Mouse (Mus musculus) lung, postnatal 0 days (tissue): Measurements from ENCODE around the gene Gipc2. TPM values are rescaled to one million over a fixed set of nuclear protein-coding genes. Genes with fewer than 3 reads are reported as not detected.

Experiments used
- ATAC-seq: fragments of 200-750 bp; cut with Nextera tagmentation; 2 replicates; pipeline ENCODE4 v1.8.0; 2017; ENCODE audit warnings: moderate library complexity
- DNase-seq: peaks from one replicate; pipeline ENCODE4 v3.0.0-alpha.2; 2016; ENCODE audit warnings: low spot score
- H3K27ac ChIP-seq: fragments of 300-500 bp; sonication (generic); 2 replicates; pipeline ENCODE4 v1.5.1; 2014; ENCODE audit warnings: antibody characterized with exemption, mild to moderate bottlenecking, low read length, mixed read lengths
- H3K27me3 ChIP-seq: fragments of 300-500 bp; sonication (generic); replicated peaks from 2 replicates; pipeline ENCODE4 v1.6.1; 2014; ENCODE audit warnings: low read length, mixed read lengths; ENCODE audit not compliant: insufficient read depth
- H3K36me3 ChIP-seq: fragments of 300-500 bp; sonication (generic); 2 replicates; pipeline ENCODE4 v1.6.1; 2014; ENCODE audit warnings: low read length, mixed read lengths; ENCODE audit not compliant: insufficient read depth
- H3K4me1 ChIP-seq: fragments of 300-500 bp; sonication (generic); 2 replicates; pipeline ENCODE4 v1.6.1; 2014; ENCODE audit warnings: antibody characterized with exemption, low read depth, low read length, mixed read lengths; ENCODE audit not compliant: insufficient read depth
- H3K4me2 ChIP-seq: fragments of 300-500 bp; sonication (generic); replicated peaks from 2 replicates; pipeline ENCODE4 v1.6.1; 2014; ENCODE audit warnings: low read depth, mild to moderate bottlenecking, low read length, moderate library complexity, mixed read lengths
- H3K4me3 ChIP-seq: fragments of 300-500 bp; sonication (generic); 2 replicates; pipeline ENCODE4 v1.5.1; 2014; ENCODE audit warnings: low read depth, low read length
- H3K9ac ChIP-seq: fragments of 300-500 bp; sonication (generic); replicated peaks from 2 replicates; pipeline ENCODE4 v1.6.1; 2014; ENCODE audit warnings: low read depth, mild to moderate bottlenecking
- H3K9me3 ChIP-seq: fragments of 300-500 bp; sonication (generic); 2 replicates; pipeline ENCODE4 v1.6.1; 2016; ENCODE audit warnings: low read length, mixed read lengths
- CTCF ChIP-seq: IDR thresholded peaks from 2 replicates; pipeline ENCODE4 v1.5.1; 2016; ENCODE audit warnings: antibody characterized with exemption, mild to moderate bottlenecking
- EP300 ChIP-seq: IDR thresholded peaks from 2 replicates; pipeline ENCODE4 v1.6.1; 2016; ENCODE audit warnings: antibody characterized with exemption, mild to moderate bottlenecking, control low read depth
- WGBS: fragments of 180-500 bp; shearing (Covaris S2); extraction: QIAGEN DNeasy Blood & Tissue Kit; methylation state at CpG from one replicate; pipeline ENCODE4 v1.1.7; 2014; 5-methylcytosine and 5-hydroxymethylcytosine counted together
- polyA plus RNA-seq: library from polyadenylated mRNA; unstranded; fragments of >200 nt; fragmentation: Nextera tagmentation; extraction: Ambion mirVana; gene quantifications from 2 replicates; pipeline ENCODE4 v1.2.1, GENCODE M21; 2015

Gene Gipc2
- polyA plus RNA-seq, 1 experiment from 2014 or later: 86.3 TPM

DNA sequence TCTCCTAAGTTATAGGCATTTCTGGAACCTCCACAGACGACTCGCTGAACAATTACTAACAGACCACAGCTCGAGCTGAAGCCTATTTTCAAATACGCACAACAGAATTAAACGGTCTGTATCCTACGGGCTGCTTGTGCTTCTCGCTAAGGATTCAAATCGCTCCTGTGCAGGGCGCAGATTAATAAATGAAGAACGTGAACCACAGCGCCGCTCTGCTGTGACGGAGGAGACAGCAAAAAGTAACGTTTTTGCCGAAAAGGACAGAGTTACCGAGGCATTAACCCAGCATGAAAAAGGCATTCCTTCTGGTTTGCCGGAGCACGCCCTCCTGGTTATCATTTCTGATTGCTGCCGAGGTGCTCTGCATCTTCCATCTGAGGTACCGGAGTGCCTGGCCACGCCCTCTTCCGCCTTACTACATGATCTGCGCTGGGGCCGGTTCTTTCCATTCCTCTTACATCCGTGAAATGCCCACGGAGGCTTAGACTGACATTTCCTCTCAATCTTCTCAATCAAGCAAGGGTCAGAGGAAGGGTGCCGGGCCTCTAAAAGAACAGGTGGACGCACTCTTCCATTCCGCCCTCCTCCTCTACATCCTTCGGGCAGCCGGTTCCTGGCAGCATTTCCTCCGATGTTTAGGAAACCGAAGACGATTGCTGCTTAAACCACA lies 73.5 kb downstream of the Gipc2 start:
- DNase-seq (no peak), ATAC-seq (no peak)
- no peaks in the 10 kb centered on the region for H3K9me3 ChIP-seq
- 42% methylated on average over 34 of the region's 34 CpGs for WGBS
- H3K4me2 ChIP-seq: peak overlapping the region; percentile 42; the same call in 1 of the 2 replicates
- no peak overlapping the region; the same call in 1 of the 2 replicates for H3K4me3 ChIP-seq
- TF ChIP-seq EP300 (no peak), CTCF (peak; percentile 51)
- H3K9ac ChIP-seq: no peak overlapping the region
- H3K27ac ChIP-seq: no peak overlapping the region
- no peaks in the 10 kb centered on the region for H3K27me3 ChIP-seq
- H3K4me1 ChIP-seq: no peaks in the 10 kb centered on the region
- no peaks in the 10 kb centered on the region for H3K36me3 ChIP-seq

- H3K9ac ChIP-seq: no peak overlapping the region
Measured at GRCm38 (mm10) chr3:152089178-152089577, 76.9 kb downstream of the Gipc2 start.

GRCm38 (mm10) chr3:152081381-152081780 lies 84.6 kb downstream of the Gipc2 start:
- Histone ChIP-seq H3K9me3 (no peaks in the 10 kb centered on the region), H3K9ac (no peak overlapping the region), H3K4me3 (no peak overlapping the region), H3K4me1 (no peaks in the 10 kb centered on the region), H3K4me2 (no peak overlapping the region), H3K27me3 (no peaks in the 10 kb centered on the region), H3K36me3 (no peaks in the 10 kb centered on the region), H3K27ac (no peak overlapping the region)
- WGBS: 83% methylated on average over 3 of the region's 3 CpGs
- no peak for TF ChIP-seq EP300
- TF ChIP-seq CTCF: no peak
- no peak for ATAC-seq
- DNase-seq: no peak

More at GRCm38 (mm10) chr3:152089178-152089577, 76.9 kb downstream of the Gipc2 start:
- H3K9me3 ChIP-seq: no peaks in the 10 kb centered on the region
- H3K36me3 ChIP-seq: no peaks in the 10 kb centered on the region
- TF ChIP-seq CTCF (peak; percentile 93), EP300 (no peak)
- H3K4me2 ChIP-seq: no peak overlapping the region
- ATAC-seq (no peak), DNase-seq (peak; percentile 55)
- H3K27me3 ChIP-seq: no peaks in the 10 kb centered on the region
- no peaks in the 10 kb centered on the region for H3K4me1 ChIP-seq
- no peak overlapping the region for H3K4me3 ChIP-seq
- no peak overlapping the region for H3K27ac ChIP-seq
- 4% methylated on average over 4 of the region's 4 CpGs for WGBS

- Histone ChIP-seq H3K4me1 (no peaks in the 10 kb centered on the region), H3K27ac (peak overlapping the region; percentile 34; the same call in 1 of the 2 replicates), H3K4me2 (no peak overlapping the region), H3K27me3 (no peaks in the 10 kb centered on the region), H3K9ac (no peak overlapping the region), H3K9me3 (no peaks in the 10 kb centered on the region), H3K36me3 (no peaks in the 10 kb centered on the region), H3K4me3 (no peak overlapping the region)
- WGBS: 64% methylated on average over 7 of the region's 7 CpGs
- ATAC-seq (peak; percentile 28; the same call in 1 of the 2 replicates), DNase-seq (no peak)
- no peak for TF ChIP-seq CTCF
- TF ChIP-seq EP300: no peak
Measured at GRCm38 (mm10) chr3:152076088-152076487, 89.9 kb downstream of the Gipc2 start.

GRCm38 (mm10) chr3:152069001-152069400 lies 97.0 kb downstream of the Gipc2 start:
- H3K4me2 ChIP-seq: no peak overlapping the region
- WGBS: 68% methylated on average over 2 of the region's 2 CpGs
- no peaks in the 10 kb centered on the region for H3K27me3 ChIP-seq
- H3K9ac ChIP-seq: no peak overlapping the region
- DNase-seq (peak; percentile 32), ATAC-seq (no peak)
- no peak overlapping the region for H3K27ac ChIP-seq
- no peak overlapping the region for H3K4me3 ChIP-seq
- no peaks in the 10 kb centered on the region for H3K4me1 ChIP-seq
- no peaks in the 10 kb centered on the region for H3K9me3 ChIP-seq
- H3K36me3 ChIP-seq: no peaks in the 10 kb centered on the region
- TF ChIP-seq EP300: no peak
- no peak for TF ChIP-seq CTCF

- H3K36me3 ChIP-seq: no peaks in the 10 kb centered on the region
- no peak for TF ChIP-seq EP300
- H3K4me2 ChIP-seq: no peak overlapping the region
- DNase-seq (no peak), ATAC-seq (no peak)
- no peak overlapping the region for H3K27ac ChIP-seq
- WGBS: 94% methylated on average over 1 of the region's 1 CpGs
- H3K9ac ChIP-seq: no peak overlapping the region
- no peak overlapping the region for H3K4me3 ChIP-seq
- no peaks in the 10 kb centered on the region for H3K27me3 ChIP-seq
- no peaks in the 10 kb centered on the region for H3K4me1 ChIP-seq
- no peaks in the 10 kb centered on the region for H3K9me3 ChIP-seq
Measured at GRCm38 (mm10) chr3:152068311-152068710, 97.7 kb downstream of the Gipc2 start.
